Mouse (Mus musculus): ENCODE results near the gene Zfp871.

DNA sequence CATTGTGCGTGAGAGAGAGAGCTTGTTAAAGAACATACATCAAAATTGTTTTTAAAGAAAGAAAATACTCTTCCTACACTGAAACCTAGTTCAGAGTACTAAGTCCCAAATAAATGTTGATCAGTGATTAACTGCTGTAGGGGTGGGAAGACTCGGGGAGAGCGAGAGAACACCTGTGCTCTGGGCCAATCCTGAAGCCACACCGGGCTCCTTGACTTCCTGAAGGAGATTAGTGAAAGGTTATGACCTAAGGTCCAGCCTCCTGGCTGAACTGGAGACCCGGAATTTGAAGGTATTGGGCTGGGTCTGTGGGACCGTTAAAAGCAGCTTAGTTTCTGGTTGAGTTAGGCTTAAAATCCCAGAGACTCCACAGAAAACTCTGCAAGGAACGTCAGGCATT is 65.3 kb downstream of the Zfp871 start:
- TF ChIP-seq MAX (IDR thresholded peaks at IDR 0.05; ENCODE audit: low read length) (no peak), CTCF (conservative IDR thresholded peaks at IDR 0.05 in 1 of 2, IDR thresholded peaks at IDR 0.05 in 1 of 2; ENCODE audit: low read depth in 2 of 2, low read length in 2 of 2) (no peak), ZNF384 (IDR thresholded peaks at IDR 0.05; ENCODE audit: low read depth, low read length) (no peak), ELF1 (IDR thresholded peaks at IDR 0.05; ENCODE audit: low read depth, low read length) (no peak), POLR2A (IDR thresholded peaks at IDR 0.05; ENCODE audit: low read depth, low read length) (no peak), UBTF (IDR thresholded peaks at IDR 0.05; ENCODE audit: low read depth, low read length) (no peak), HCFC1 (IDR thresholded peaks at IDR 0.05; ENCODE audit: low read depth, low read length) (no peak), E2F4 (IDR thresholded peaks at IDR 0.05; ENCODE audit: insufficient replicate concordance, low read depth, low read length) (no peak), EP300 (IDR thresholded peaks at IDR 0.05; ENCODE audit: low read length) (no peak), NRF1 (IDR thresholded peaks at IDR 0.05; ENCODE audit: low read depth, low read length) (no peak), RAD21 (IDR thresholded peaks at IDR 0.05; ENCODE audit: low read depth, low read length) (no peak), MEF2A (IDR thresholded peaks at IDR 0.05; ENCODE audit: borderline replicate concordance, low read depth, low read length) (no peak), SMC3 (IDR thresholded peaks at IDR 0.05; ENCODE audit: low read depth, low read length) (no peak)

Data from CH12.LX (cell line).